Mouse (Mus musculus) forelimb bud, embryonic 11.5 days (tissue): ENCODE measurements around the gene Ppp1r9a.

Source experiments
- DNase-seq: peaks from one replicate; pipeline ENCODE4 v3.0.0-alpha.2; 2012; ENCODE audit warnings: low read depth, low spot score

The Ppp1r9a gene

DNA sequence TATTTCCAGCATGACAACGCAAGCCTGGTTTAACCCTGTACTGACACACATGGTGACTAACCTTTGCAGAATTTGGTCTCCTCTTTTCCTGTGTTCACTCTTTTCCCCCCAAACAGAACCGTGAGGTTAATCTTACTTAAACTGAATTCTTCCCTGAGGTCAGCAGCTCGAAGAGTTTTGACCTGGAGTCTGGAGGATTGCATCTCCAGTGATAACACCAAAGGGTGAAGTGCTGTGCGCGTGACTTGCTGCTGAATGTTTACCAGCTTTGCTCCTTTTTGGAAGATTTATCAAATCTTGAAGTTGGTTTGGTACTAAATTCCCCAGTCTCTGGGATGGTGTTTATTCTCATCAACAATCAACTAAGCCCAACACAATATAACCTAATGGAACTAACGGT, 252.1 kb downstream of the Ppp1r9a start:
- DNase-seq = no peak

DNA sequence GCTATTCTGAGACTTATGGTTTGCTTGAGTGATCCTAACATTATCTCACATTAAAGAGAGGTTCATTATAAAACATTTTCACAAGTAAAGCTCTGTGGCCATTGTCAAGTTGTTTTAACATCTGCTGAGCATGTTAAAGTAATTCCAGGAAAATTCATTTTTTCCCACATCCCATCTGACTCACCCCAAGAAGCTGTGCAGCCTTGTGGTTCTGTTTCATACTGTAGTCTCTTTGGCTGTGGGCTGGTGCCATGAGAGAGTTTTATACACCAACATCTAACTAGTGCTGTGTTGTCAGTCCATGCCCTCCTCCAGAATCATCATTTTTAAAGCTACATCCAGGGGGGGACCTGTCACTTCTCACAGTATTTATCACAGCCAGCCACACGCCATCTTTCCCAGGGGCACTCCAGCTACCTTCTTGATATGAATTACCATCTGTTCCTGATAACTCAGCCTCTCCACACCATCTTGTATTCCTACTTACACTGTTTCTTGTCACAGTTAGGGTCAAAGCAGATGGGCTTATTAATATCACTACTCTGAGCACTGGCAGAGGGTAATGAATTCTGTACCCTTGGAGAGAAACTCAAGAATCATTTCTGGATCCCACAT, 252.7 kb downstream of the Ppp1r9a start:
- no peak for DNase-seq

DNA sequence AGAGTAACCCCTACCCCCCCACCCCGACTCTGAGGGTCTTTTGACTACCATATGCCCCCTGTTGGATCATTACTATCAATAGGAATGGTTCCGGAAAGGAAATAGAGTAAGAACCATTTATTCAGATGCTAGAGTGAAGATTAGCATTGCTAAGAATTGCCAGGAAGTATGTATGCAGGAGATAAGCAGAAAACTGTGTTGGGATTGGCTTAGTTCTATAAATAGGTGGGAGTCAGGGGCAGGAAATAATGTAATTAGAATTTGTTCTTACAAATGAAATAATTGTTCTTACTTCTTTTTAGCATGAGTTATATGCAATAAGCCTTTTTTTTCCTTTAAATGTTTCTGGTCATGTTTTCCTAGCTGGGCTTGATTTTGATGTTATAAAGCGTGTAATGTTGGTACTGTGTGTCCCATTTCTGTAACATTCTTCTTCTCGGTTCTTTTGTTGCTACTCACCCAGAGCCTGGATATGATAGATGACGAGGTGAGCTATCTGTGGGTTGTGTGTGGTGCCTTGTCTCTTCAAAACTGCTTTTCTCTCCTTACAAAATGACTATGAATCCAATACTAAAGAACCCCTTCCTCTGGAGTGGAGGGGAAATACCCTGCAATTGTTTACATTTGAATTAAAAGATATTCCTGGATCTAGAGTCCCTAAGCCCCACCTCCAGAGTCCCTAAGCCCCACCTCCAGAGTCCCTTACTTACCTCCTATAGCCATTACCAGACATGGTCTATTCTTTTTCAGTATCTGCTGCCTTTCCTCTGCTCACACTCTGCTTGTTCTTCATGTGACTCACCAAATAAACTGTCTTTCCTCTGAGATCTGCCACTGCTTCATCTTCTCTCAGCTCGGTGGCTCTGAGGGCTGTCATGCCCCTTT, 254.1 kb downstream of the Ppp1r9a start:
- no peak for DNase-seq

GRCm38 (mm10) chr6:5159385-5159791, 256.7 kb downstream of the Ppp1r9a start:
- DNase-seq = no peak

DNA sequence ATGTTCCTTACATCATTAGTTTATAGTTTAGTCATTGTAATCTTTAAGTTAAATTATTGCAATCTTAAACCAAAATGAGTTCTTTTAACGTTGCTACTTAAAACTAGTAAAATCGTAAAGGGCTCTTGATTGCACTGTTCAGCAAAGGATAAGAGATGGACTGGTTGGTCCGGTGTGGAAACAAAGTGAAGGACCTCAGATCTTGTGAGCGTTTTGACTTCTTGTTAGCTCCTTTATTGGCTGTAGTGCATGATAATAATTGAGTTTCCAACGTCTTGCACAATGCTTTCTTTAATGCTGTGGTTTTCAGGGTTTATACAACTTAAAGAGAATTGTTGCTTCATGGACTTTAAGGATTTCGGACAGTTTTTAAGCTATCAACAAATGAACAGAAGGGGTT, 259.3 kb downstream of the Ppp1r9a start:
- no peak for DNase-seq

DNA sequence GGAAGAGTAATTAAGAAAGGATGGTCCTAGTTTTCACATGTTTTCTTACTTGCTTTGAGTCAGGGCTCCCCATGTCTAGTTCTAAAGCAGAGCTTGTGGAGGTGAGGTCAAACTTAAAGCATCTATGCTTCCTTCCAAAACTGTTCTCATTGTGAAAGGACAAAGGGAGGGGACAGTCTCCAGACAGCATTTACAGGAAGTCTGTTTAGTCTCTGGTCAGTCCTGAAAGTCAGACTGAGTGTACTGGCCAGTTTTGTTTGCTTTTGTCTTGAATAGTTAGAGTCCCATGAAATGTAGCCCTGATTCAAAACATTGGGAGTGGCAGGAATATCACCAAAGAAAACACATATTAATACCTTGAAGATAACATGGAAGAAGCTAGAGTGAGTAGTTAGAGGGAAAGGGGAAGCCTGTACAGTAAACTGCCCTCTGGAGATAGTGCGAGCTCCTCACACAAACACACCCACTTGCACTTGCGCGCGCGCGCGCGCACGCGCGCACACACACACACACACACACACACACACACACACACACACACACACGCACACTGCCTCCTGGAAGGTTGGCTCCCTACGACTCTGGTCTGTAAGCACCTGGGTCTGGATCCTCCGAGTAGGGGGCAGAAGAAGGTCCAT, 260.9 kb downstream of the Ppp1r9a start:
- DNase-seq = no peak

- no peak for DNase-seq
Measured at GRCm38 (mm10) chr6:5164855-5165254, 262.1 kb downstream of the Ppp1r9a start.

DNA sequence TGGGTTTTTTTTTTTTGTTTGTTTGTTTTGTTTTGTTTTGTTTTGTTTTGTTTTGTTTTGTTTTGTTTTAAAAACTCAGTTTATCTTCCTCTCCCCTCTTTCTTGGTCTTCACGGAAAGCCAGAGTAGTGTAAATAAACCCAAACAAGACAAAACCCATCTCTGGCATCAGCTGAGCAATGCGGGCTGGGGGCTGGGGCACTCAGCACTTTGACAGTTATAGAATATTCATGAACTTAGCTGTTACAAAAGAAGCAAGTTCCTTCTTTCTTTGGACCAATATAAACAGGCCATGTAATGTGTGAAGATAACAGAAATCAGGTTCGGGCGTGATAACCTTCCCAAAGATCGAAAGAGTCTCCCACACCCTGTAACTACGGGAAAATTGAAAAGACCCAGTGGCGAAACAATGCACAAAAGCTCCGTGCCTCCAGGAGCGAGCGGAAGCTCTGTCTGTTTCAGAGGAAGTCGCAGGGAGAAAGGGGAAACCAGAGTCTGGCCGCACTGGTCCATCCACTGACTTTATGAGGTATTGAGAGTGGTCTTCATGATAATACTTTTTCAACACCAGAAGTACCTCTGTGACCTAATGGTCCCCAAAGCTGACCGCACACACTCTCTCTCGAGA, 264.4 kb downstream of the Ppp1r9a start:
- DNase-seq = no peak

- no peak for DNase-seq
Measured at GRCm38 (mm10) chr6:5168158-5168557, 265.4 kb downstream of the Ppp1r9a start.

DNA sequence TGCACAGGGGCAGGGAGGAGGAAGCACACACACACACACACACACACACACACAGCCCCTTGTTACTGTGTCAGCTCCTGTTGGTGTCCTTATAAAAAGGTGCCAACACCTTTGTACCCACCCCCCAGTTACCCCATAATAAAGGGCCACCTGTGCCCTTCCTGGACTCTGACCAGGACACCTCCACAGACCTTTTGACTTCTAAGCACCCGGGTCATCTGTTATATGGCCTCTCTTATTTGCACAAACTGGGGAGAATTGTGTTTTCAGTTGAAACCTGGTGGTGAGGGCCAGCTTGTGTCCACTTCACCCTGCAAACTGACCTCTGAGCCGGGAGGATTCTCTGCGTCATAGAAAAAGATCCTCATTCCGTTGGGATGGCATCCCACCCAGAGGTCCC, 268.7 kb downstream of the Ppp1r9a start:
- DNase-seq = no peak

- no peak for DNase-seq
Measured at GRCm38 (mm10) chr6:5172571-5172970, 269.9 kb downstream of the Ppp1r9a start.

GRCm38 (mm10) chr6:5174179-5174812, 271.6 kb downstream of the Ppp1r9a start:
- no peak for DNase-seq

- peak; percentile 41 for DNase-seq
Measured at GRCm38 (mm10) chr6:5177967-5178891, 275.5 kb downstream of the Ppp1r9a start.

GRCm38 (mm10) chr6:5179189-5179588, 276.5 kb downstream of the Ppp1r9a start:
- peak; percentile 57 for DNase-seq

GRCm38 (mm10) chr6:5180645-5181044, 277.9 kb downstream of the Ppp1r9a start:
- no peak for DNase-seq

- DNase-seq = no peak
Measured at GRCm38 (mm10) chr6:5186229-5186950, 283.7 kb downstream of the Ppp1r9a start.

DNA sequence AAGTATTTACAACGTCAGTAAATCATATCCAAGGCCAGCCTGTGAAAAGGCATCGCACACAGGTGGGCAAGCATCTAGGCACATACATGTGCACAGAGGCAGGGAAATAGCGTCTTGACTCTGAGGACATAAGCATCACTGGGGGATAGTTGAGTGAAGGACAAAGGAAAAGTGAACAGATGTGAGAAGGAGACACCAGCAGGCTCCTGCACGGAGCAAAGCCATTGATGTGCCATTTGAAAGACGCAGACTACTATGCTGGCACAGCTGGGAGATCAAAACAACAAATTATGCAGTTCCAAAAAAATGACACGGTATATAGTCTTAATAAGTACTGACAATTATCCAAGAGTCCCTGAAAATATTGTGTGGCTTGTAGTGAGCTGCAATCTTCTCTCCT, 284.9 kb downstream of the Ppp1r9a start:
- no peak for DNase-seq

DNA sequence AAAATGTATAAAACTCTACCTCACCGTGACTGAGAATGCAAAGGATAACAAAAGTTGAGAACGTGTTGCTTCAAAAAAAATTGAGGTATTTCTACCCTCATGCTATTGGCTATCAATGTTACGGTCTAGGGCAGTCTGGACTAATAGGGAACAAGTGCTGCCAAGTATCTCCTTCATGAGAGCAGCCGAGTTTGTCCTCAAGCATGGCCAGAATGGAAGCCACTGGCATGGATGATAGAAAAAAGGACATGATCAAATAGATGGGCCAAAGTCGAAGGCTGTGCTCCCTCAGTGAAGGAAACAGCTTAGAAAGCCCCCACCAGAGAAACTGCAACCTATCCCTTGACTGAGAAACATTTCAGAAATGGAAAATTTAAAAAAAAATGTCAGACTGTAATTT, 285.3 kb downstream of the Ppp1r9a start:
- no peak for DNase-seq

- DNase-seq = no peak
Measured at GRCm38 (mm10) chr6:5188938-5189337, 286.2 kb downstream of the Ppp1r9a start.

GRCm38 (mm10) chr6:5189507-5189906, 286.8 kb downstream of the Ppp1r9a start:
- no peak for DNase-seq
